Mouse (Mus musculus) neural tube, embryonic 14.5 days (tissue): ENCODE measurements around the gene Bysl. TPM values are rescaled to one million over a fixed set of nuclear protein-coding genes. Genes with fewer than 3 reads are reported as not detected.
"Not testable (repeated sequence)": the region's sequence is repeated elsewhere in the genome, so short reads cannot be mapped to it uniquely, and the experiment has no call there.

Source experiments
- ATAC-seq: fragments of 200-750 bp; cut with Nextera tagmentation; 2 replicates; pipeline ENCODE4 v1.8.0; 2017; ENCODE audit warnings: low read depth, mild to moderate bottlenecking, moderate TSS enrichment, moderate library complexity
- H3K27ac ChIP-seq: fragments of 300-500 bp; sonication (generic); 2 replicates; pipeline ENCODE4 v1.5.1; 2014; ENCODE audit warnings: low read depth, mild to moderate bottlenecking, control low read depth, low read length, moderate library complexity, mixed read lengths
- H3K27me3 ChIP-seq: fragments of 300-500 bp; sonication (generic); 2 replicates; pipeline ENCODE4 v1.6.1; 2014; ENCODE audit warnings: low read length; ENCODE audit not compliant: control insufficient read depth, insufficient read depth
- H3K36me3 ChIP-seq: fragments of 300-500 bp; sonication (generic); 2 replicates; pipeline ENCODE4 v1.6.1; 2014; ENCODE audit warnings: low read length, mixed read lengths; ENCODE audit not compliant: control insufficient read depth, insufficient read depth
- H3K4me1 ChIP-seq: fragments of 300-500 bp; sonication (generic); 2 replicates; pipeline ENCODE4 v1.6.1; 2014; ENCODE audit warnings: low read length; ENCODE audit not compliant: control insufficient read depth, insufficient read depth
- H3K4me2 ChIP-seq: fragments of 300-500 bp; sonication (generic); 2 replicates; pipeline ENCODE4 v1.6.1; 2014; ENCODE audit warnings: mild to moderate bottlenecking, low read depth, low read length, control low read depth
- H3K4me3 ChIP-seq: fragments of 300-500 bp; sonication (generic); 2 replicates; pipeline ENCODE4 v1.5.1; 2014; ENCODE audit warnings: low read depth, low read length, control low read depth, mixed read lengths
- H3K9ac ChIP-seq: fragments of 300-500 bp; sonication (generic); replicated peaks from 2 replicates; pipeline ENCODE4 v1.6.1; 2014; ENCODE audit warnings: low read depth, mild to moderate bottlenecking, control low read depth, low read length, mixed read lengths
- H3K9me3 ChIP-seq: fragments of 300-500 bp; sonication (generic); 2 replicates; pipeline ENCODE4 v1.6.1; 2016; ENCODE audit warnings: low read length; ENCODE audit not compliant: control insufficient read depth
- WGBS: fragments of 180-500 bp; shearing (Covaris S2); extraction: QIAGEN DNeasy Blood & Tissue Kit; methylation state at CpG from one replicate; pipeline ENCODE4 v1.1.7; 2014; 5-methylcytosine and 5-hydroxymethylcytosine counted together
- polyA plus RNA-seq: library from polyadenylated mRNA; unstranded; fragments of >200 nt; fragmentation: Nextera tagmentation; extraction: Ambion mirVana; gene quantifications from 2 replicates; pipeline ENCODE4 v1.2.1, GENCODE M21; 2014

The Bysl gene
- polyA plus RNA-seq, 1 experiment from 2014 or later: 32.7 TPM

DNA sequence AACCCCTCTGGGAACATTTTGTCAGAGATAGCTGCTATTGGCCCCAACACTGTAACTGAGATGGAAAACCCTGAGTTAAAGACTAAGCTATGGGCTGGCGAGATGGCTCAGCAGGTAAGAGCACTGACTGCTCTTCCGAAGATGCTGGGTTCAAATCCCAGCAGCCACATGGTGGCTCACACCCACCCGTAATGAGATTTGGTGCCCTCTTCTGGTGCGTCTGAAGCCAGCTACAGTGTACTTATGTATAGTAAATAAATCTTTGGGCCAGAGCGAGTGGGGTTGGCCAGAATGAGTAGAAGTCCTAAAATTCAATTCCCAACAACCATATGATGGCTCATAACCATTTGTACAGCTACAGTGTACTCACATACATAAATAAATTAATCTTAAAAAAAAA is 5.1 kb downstream of the Bysl start:
- peaks cover 8% of the 10 kb centered on the region for H3K4me1 ChIP-seq
- H3K27ac ChIP-seq: no peak overlapping the region
- 69% methylated on average over 5 of the region's 5 CpGs for WGBS
- no peaks in the 10 kb centered on the region for H3K9me3 ChIP-seq
- no peak overlapping the region for H3K9ac ChIP-seq
- no peaks in the 10 kb centered on the region for H3K27me3 ChIP-seq
- peaks cover 29% of the 10 kb centered on the region; the same call in 1 of the 2 replicates for H3K36me3 ChIP-seq
- no peak for ATAC-seq
- H3K4me3 ChIP-seq: no peak overlapping the region
- H3K4me2 ChIP-seq: no peak overlapping the region

DNA sequence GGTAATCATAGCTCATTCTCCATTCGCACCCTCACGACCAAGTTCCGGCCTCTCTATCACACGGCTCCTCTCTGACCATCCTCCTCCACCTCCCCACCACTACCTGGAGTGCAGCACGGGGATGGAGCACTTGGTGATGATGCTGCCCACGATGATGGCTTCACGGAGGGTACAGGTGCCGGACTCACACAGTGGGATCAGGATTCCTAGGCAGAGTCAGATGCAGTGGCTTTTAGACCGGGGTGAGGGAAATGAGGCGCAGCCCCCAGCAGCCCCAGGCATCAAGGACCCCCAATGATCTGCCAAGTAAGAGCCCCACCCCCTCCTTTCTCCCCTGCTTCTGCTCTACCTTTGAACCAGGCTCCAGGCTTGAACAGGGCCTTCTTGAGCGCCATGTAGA is 9.0 kb downstream of the Bysl start:
- ATAC-seq: no peak
- no peaks in the 10 kb centered on the region for H3K9me3 ChIP-seq
- H3K4me1 ChIP-seq: 0 out of 2 replicates have a peak, but pooled peaks cover 2% of the 10 kb centered on the region
- no peak overlapping the region for H3K4me3 ChIP-seq
- H3K4me2 ChIP-seq: no peak overlapping the region
- H3K36me3 ChIP-seq: peaks cover 35% of the 10 kb centered on the region; the same call in 1 of the 2 replicates
- H3K27ac ChIP-seq: no peak overlapping the region
- no peaks in the 10 kb centered on the region for H3K27me3 ChIP-seq
- WGBS: 93% methylated on average over 11 of the region's 11 CpGs
- H3K9ac ChIP-seq: no peak overlapping the region

GRCm38 (mm10) chr17:47601389-47601755 is 9.9 kb downstream of the Bysl start:
- Histone ChIP-seq H3K9ac (no peak overlapping the region), H3K27ac (no peak overlapping the region), H3K4me3 (no peak overlapping the region), H3K4me2 (no peak overlapping the region), H3K4me1 (0 out of 2 replicates have a peak, but pooled peaks cover 8% of the 10 kb centered on the region), H3K27me3 (no peaks in the 10 kb centered on the region), H3K9me3 (no peaks in the 10 kb centered on the region), H3K36me3 (peaks cover 35% of the 10 kb centered on the region; the same call in 1 of the 2 replicates)
- no peak for ATAC-seq
- 92% methylated on average over 10 of the region's 10 CpGs for WGBS

DNA sequence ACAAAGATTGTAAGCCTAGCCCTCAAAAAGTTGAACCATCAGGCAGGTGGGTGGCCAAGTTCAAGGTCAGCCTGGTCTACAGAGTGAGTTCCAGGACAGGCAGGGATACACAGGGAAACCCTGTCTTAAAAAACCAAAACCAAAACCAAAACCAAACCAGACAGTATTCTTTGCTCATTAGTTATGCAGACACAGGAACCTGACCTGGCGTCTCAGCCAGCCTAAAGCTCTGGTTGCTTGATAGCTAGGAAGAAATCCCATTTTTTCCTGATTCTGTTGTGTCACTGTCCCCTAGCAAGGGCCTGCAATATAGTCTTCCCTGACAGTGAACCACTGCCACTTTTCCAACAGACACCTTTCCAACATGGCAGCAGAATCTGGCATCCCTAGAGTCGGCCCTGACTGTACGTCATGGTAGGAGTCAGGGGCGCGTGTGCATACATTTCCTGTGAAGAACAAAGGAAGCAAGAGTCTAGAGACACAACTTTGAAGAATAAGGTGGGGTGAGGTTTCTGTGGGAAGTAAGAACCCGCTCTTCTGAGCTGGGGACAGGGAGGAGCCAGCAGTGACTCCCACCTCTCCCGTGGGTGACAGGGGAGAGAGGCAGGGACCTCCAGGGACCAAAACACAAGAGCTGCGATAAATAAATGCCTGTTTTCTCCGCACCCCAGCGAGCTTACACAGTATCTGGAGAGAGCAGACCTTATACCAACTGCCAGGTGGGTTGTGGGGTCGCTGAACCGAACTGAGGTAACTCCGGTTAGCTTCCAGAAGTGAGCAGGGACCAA is 10.5 kb downstream of the Bysl start:
- no peak for ATAC-seq

GRCm38 (mm10) chr17:47599511-47600297 is 11.6 kb downstream of the Bysl start:
- no peak overlapping the region for H3K9ac ChIP-seq
- H3K4me1 ChIP-seq: peaks cover 18% of the 10 kb centered on the region
- H3K27me3 ChIP-seq: no peaks in the 10 kb centered on the region
- H3K4me2 ChIP-seq: no peak overlapping the region
- ATAC-seq: no peak
- 77% methylated on average over 11 of the region's 11 CpGs for WGBS
- H3K9me3 ChIP-seq: no peaks in the 10 kb centered on the region
- H3K36me3 ChIP-seq: peaks cover 30% of the 10 kb centered on the region; the same call in 1 of the 2 replicates
- H3K27ac ChIP-seq: no peak overlapping the region
- no peak overlapping the region for H3K4me3 ChIP-seq

More for the DNA sequence above, 10.5 kb downstream of the Bysl start:
- peaks cover 35% of the 10 kb centered on the region; the same call in 1 of the 2 replicates for H3K36me3 ChIP-seq
- H3K27me3 ChIP-seq: no peaks in the 10 kb centered on the region
- WGBS: 89% methylated on average over 13 of the region's 13 CpGs
- H3K4me3 ChIP-seq: no peak overlapping the region
- H3K9ac ChIP-seq: no peak overlapping the region
- H3K4me1 ChIP-seq: 0 out of 2 replicates have a peak, but pooled peaks cover 12% of the 10 kb centered on the region
- H3K9me3 ChIP-seq: no peaks in the 10 kb centered on the region
- H3K4me2 ChIP-seq: no peak overlapping the region
- H3K27ac ChIP-seq: no peak overlapping the region

DNA sequence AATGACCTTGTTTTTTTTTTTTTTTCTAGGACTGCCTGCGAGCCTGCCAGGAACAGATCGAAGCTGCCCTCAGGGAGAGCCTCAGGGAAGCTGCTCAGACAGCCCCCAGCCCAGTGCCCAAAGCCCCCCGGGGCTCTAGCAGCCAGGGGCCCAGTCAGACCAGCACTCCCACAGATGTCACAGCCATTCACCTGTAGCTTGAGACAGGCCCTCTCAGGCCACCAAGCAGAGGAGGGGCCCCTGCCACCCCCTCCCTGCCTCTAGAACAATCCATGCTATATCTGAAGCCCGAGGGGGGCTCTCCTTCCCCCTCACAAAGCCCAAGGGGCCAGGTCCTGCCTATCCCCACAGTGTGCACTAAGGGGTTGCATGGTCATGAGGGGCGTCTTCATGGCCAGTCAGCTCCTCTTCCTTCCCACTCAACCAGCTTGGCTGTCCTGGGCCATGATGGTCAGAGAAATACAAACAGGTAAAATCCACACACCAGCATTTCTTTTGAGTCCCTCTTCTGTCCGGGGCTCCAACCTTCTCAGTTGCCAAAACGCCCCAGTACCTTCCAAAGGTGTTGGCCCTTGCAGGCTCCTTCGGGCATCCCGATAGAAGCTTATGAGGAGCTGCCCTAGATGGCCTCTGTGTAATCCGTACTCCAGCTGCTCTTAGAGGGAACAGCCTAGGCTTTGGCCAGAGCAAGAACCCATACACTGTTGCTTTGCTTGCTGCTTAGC is 12.6 kb downstream of the Bysl start:
- not testable (repeated sequence) for H3K9ac ChIP-seq, H3K27ac ChIP-seq, H3K4me2 ChIP-seq, ATAC-seq, H3K9me3 ChIP-seq, H3K4me3 ChIP-seq, H3K27me3 ChIP-seq
- H3K4me1 ChIP-seq: peaks cover 18% of the 10 kb centered on the region
- WGBS: 85% methylated on average over 10 of the region's 10 CpGs
- H3K36me3 ChIP-seq: peaks cover 24% of the 10 kb centered on the region; the same call in 1 of the 2 replicates

DNA sequence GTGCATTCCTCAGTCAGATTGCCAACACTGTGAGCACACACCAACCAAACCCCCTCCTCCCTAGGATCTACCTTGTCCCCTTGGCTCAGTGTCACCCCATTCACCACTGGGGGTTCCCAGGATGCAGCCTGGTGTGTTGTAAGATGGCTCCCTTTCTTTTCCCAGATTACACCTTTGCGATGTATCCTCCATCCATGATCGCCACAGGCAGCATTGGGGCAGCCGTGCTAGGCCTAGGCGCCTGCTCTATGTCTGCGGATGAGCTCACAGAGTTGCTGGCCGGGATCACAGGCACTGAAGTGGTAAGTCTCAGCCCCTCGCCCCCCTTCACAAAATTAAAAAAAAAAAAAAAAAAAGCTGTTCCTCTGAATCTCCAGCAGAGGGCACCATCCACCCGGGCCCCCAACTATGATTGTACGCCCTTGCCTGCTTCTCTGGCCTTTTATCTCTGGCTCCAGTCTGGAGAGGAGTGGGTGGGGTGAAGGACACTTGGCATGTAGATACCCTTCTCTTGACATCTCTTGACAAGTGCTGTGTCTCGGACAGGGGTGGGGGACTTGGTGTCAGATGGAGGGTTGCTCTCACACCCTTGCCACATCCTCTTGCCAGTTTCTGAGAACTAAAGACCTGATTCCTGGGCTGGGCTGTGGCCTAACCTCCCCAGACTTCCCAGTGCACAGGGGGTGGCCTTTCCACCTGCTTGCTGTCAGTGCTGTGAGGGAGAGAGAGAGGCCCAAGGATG is 13.3 kb downstream of the Bysl start:
- no peaks in the 10 kb centered on the region for H3K9me3 ChIP-seq
- peaks cover 21% of the 10 kb centered on the region; the same call in 1 of the 2 replicates for H3K36me3 ChIP-seq
- no peak overlapping the region for H3K9ac ChIP-seq
- peaks cover 18% of the 10 kb centered on the region for H3K4me1 ChIP-seq
- no peak for ATAC-seq
- no peak overlapping the region; the same call in 1 of the 2 replicates for H3K27ac ChIP-seq
- no peak overlapping the region for H3K4me2 ChIP-seq
- no peaks in the 10 kb centered on the region for H3K27me3 ChIP-seq
- 25% methylated on average over 10 of the region's 10 CpGs for WGBS
- H3K4me3 ChIP-seq: no peak overlapping the region

DNA sequence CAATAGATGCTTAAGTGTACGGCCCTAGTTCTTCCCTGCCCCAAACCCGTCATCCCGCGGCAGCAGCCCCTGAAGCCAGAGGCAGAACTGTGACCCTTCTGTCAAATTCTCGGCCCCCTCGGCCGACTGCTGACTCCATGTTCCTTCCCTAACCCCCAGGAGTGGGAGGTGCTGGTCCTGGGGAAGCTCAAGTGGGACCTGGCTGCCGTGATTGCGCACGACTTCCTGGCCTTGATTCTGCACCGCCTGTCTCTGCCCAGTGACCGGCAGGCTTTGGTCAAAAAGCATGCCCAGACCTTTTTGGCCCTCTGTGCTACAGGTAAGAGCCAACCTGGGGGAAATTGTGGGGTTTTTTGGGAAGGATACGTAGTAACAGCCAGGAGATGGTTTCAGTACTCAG is 14.0 kb downstream of the Bysl start:
- Histone ChIP-seq H3K4me3 (no peak overlapping the region), H3K4me1 (peaks cover 18% of the 10 kb centered on the region), H3K9ac (0 out of 2 replicates have a peak overlapping the region, but pooled peaks have one; percentile 25), H3K4me2 (no peak overlapping the region), H3K36me3 (peaks cover 17% of the 10 kb centered on the region; the same call in 1 of the 2 replicates), H3K9me3 (no peaks in the 10 kb centered on the region), H3K27me3 (no peaks in the 10 kb centered on the region), H3K27ac (no peak overlapping the region)
- ATAC-seq: no peak
- WGBS: 84% methylated on average over 13 of the region's 13 CpGs
